Mouse (Mus musculus) intestine, embryonic 15.5 days (tissue): ENCODE measurements around the gene Zfp277. TPM values are rescaled to one million over a fixed set of nuclear protein-coding genes. Genes with fewer than 3 reads are reported as not detected.

Experiments used
- ATAC-seq: fragments of 200-750 bp; cut with Nextera tagmentation; 2 replicates; pipeline ENCODE4 v1.8.0; 2017; ENCODE audit warnings: moderate TSS enrichment, moderate library complexity
- H3K27ac ChIP-seq: fragments of 300-500 bp; sonication (generic); 2 replicates; pipeline ENCODE4 v1.5.1; 2015; ENCODE audit warnings: mild to moderate bottlenecking, inconsistent platforms
- H3K27me3 ChIP-seq: fragments of 300-500 bp; sonication (generic); replicated peaks from 2 replicates; pipeline ENCODE4 v1.6.1; 2015; ENCODE audit warnings: inconsistent platforms
- H3K36me3 ChIP-seq: fragments of 300-500 bp; sonication (generic); 2 replicates; pipeline ENCODE4 v1.6.1; 2015; ENCODE audit warnings: inconsistent platforms
- H3K4me1 ChIP-seq: fragments of 300-500 bp; sonication (generic); replicated peaks from 2 replicates; pipeline ENCODE4 v1.6.1; 2015; ENCODE audit warnings: inconsistent platforms
- H3K4me2 ChIP-seq: fragments of 300-500 bp; sonication (generic); replicated peaks from 2 replicates; pipeline ENCODE4 v1.6.1; 2015; ENCODE audit warnings: mild to moderate bottlenecking, inconsistent platforms
- H3K4me3 ChIP-seq: fragments of 300-500 bp; sonication (generic); replicated peaks from 2 replicates; pipeline ENCODE4 v1.5.1; 2015; ENCODE audit warnings: inconsistent platforms
- H3K9ac ChIP-seq: fragments of 300-500 bp; sonication (generic); 2 replicates; pipeline ENCODE4 v1.6.1; 2015; ENCODE audit warnings: inconsistent platforms
- H3K9me3 ChIP-seq: fragments of 300-500 bp; sonication (generic); 2 replicates; pipeline ENCODE4 v1.6.1; 2016; ENCODE audit warnings: inconsistent platforms
- WGBS: fragments of 180-500 bp; shearing (Covaris S2); methylation state at CpG from one replicate; pipeline ENCODE4 v1.1.7; 2015; 5-methylcytosine and 5-hydroxymethylcytosine counted together
- polyA plus RNA-seq: library from polyadenylated mRNA; unstranded; fragments of >200 nt; fragmentation: Nextera tagmentation; extraction: Ambion mirVana; gene quantifications from 2 replicates; pipeline ENCODE4 v1.2.1, GENCODE M21; 2015

Gene Zfp277
- polyA plus RNA-seq, 1 experiment from 2014 or later: 34.3 TPM

GRCm38 (mm10) chr12:40327012-40327660, 118.6 kb downstream of the Zfp277 start:
- WGBS: 53% methylated on average over 5 of the region's 5 CpGs
- no peak overlapping the region for H3K27ac ChIP-seq
- H3K9me3 ChIP-seq: no peaks in the 10 kb centered on the region

GRCm38 (mm10) chr12:40325582-40325981, 120.1 kb downstream of the Zfp277 start:
- Histone ChIP-seq H3K4me1 (no peaks in the 10 kb centered on the region), H3K9ac (no peak overlapping the region), H3K27me3 (no peaks in the 10 kb centered on the region), H3K4me2 (no peak overlapping the region), H3K4me3 (no peak overlapping the region), H3K36me3 (no peaks in the 10 kb centered on the region), H3K9me3 (no peaks in the 10 kb centered on the region), H3K27ac (no peak overlapping the region)
- 89% methylated on average over 5 of the region's 5 CpGs for WGBS
- no peak for ATAC-seq

More at GRCm38 (mm10) chr12:40327012-40327660, 118.6 kb downstream of the Zfp277 start:
- H3K4me1 ChIP-seq: no peaks in the 10 kb centered on the region
- no peak for ATAC-seq
- H3K4me3 ChIP-seq: no peak overlapping the region
- H3K36me3 ChIP-seq: no peaks in the 10 kb centered on the region
- no peak overlapping the region for H3K9ac ChIP-seq
- no peak overlapping the region for H3K4me2 ChIP-seq
- no peaks in the 10 kb centered on the region for H3K27me3 ChIP-seq

GRCm38 (mm10) chr12:40324819-40325218, 120.9 kb downstream of the Zfp277 start:
- H3K36me3 ChIP-seq: no peaks in the 10 kb centered on the region
- H3K27me3 ChIP-seq: no peaks in the 10 kb centered on the region
- H3K4me1 ChIP-seq: no peaks in the 10 kb centered on the region
- H3K9ac ChIP-seq: no peak overlapping the region
- no peak overlapping the region for H3K4me3 ChIP-seq
- no peak overlapping the region for H3K4me2 ChIP-seq
- H3K9me3 ChIP-seq: no peaks in the 10 kb centered on the region
- H3K27ac ChIP-seq: no peak overlapping the region
- no peak for ATAC-seq
- 86% methylated on average over 5 of the region's 5 CpGs for WGBS

- Histone ChIP-seq H3K27ac (no peak overlapping the region), H3K4me2 (no peak overlapping the region), H3K4me1 (no peaks in the 10 kb centered on the region), H3K9ac (no peak overlapping the region), H3K4me3 (no peak overlapping the region), H3K27me3 (no peaks in the 10 kb centered on the region), H3K9me3 (no peaks in the 10 kb centered on the region), H3K36me3 (no peaks in the 10 kb centered on the region)
- WGBS: 80% methylated on average over 2 of the region's 2 CpGs
- ATAC-seq: no peak
Measured at GRCm38 (mm10) chr12:40315146-40315545, 130.6 kb downstream of the Zfp277 start.

- no peaks in the 10 kb centered on the region for H3K4me1 ChIP-seq
- 53% methylated on average over 6 of the region's 6 CpGs for WGBS
- no peak overlapping the region for H3K9ac ChIP-seq
- no peaks in the 10 kb centered on the region for H3K36me3 ChIP-seq
- ATAC-seq: no peak
- no peak overlapping the region for H3K27ac ChIP-seq
- H3K27me3 ChIP-seq: no peaks in the 10 kb centered on the region
- no peak overlapping the region for H3K4me2 ChIP-seq
- H3K4me3 ChIP-seq: no peak overlapping the region
- H3K9me3 ChIP-seq: no peaks in the 10 kb centered on the region
Measured at GRCm38 (mm10) chr12:40303960-40304359, 141.7 kb downstream of the Zfp277 start.

- H3K9me3 ChIP-seq: no peaks in the 10 kb centered on the region
- H3K4me3 ChIP-seq: no peak overlapping the region
- H3K9ac ChIP-seq: no peak overlapping the region
- no peak overlapping the region for H3K4me2 ChIP-seq
- no peaks in the 10 kb centered on the region for H3K36me3 ChIP-seq
- H3K27me3 ChIP-seq: no peaks in the 10 kb centered on the region
- WGBS: 90% methylated on average over 3 of the region's 3 CpGs
- ATAC-seq: no peak
- H3K4me1 ChIP-seq: no peaks in the 10 kb centered on the region
- H3K27ac ChIP-seq: no peak overlapping the region
Measured at GRCm38 (mm10) chr12:40298636-40299035, 147.1 kb downstream of the Zfp277 start.

- Histone ChIP-seq H3K36me3 (no peaks in the 10 kb centered on the region), H3K9me3 (no peaks in the 10 kb centered on the region), H3K9ac (no peak overlapping the region), H3K4me2 (no peak overlapping the region), H3K4me1 (no peaks in the 10 kb centered on the region), H3K27ac (no peak overlapping the region), H3K4me3 (no peak overlapping the region), H3K27me3 (no peaks in the 10 kb centered on the region)
- ATAC-seq: no peak
- 72% methylated on average over 4 of the region's 4 CpGs for WGBS
Measured at GRCm38 (mm10) chr12:40286539-40286938, 159.2 kb downstream of the Zfp277 start.

- Histone ChIP-seq H3K9ac (no peak overlapping the region), H3K4me3 (no peak overlapping the region), H3K4me1 (no peaks in the 10 kb centered on the region), H3K36me3 (no peaks in the 10 kb centered on the region), H3K27me3 (no peaks in the 10 kb centered on the region), H3K4me2 (no peak overlapping the region), H3K27ac (no peak overlapping the region), H3K9me3 (no peaks in the 10 kb centered on the region)
- 85% methylated on average over 4 of the region's 4 CpGs for WGBS
- ATAC-seq: no peak
Measured at GRCm38 (mm10) chr12:40280596-40281325, 164.9 kb downstream of the Zfp277 start.

- H3K4me1 ChIP-seq: no peaks in the 10 kb centered on the region
- H3K27ac ChIP-seq: no peak overlapping the region
- ATAC-seq: no peak
- H3K36me3 ChIP-seq: no peaks in the 10 kb centered on the region
- no peak overlapping the region for H3K4me2 ChIP-seq
- H3K4me3 ChIP-seq: no peak overlapping the region
- WGBS: 87% methylated on average over 3 of the region's 3 CpGs
- no peak overlapping the region for H3K9ac ChIP-seq
- H3K27me3 ChIP-seq: no peaks in the 10 kb centered on the region
- H3K9me3 ChIP-seq: no peaks in the 10 kb centered on the region
Measured at GRCm38 (mm10) chr12:40277581-40277980, 168.1 kb downstream of the Zfp277 start.

- no peak for ATAC-seq
- Histone ChIP-seq H3K4me2 (no peak overlapping the region), H3K36me3 (no peaks in the 10 kb centered on the region), H3K27ac (no peak overlapping the region), H3K27me3 (no peaks in the 10 kb centered on the region), H3K4me3 (no peak overlapping the region), H3K9me3 (no peaks in the 10 kb centered on the region), H3K9ac (no peak overlapping the region), H3K4me1 (no peaks in the 10 kb centered on the region)
Measured at GRCm38 (mm10) chr12:40274931-40275330, 170.8 kb downstream of the Zfp277 start.

GRCm38 (mm10) chr12:40273339-40273738, 172.4 kb downstream of the Zfp277 start:
- no peaks in the 10 kb centered on the region for H3K9me3 ChIP-seq
- no peak for ATAC-seq
- no peaks in the 10 kb centered on the region for H3K27me3 ChIP-seq
- H3K4me3 ChIP-seq: no peak overlapping the region
- WGBS: 88% methylated on average over 4 of the region's 4 CpGs
- no peak overlapping the region for H3K4me2 ChIP-seq
- H3K9ac ChIP-seq: no peak overlapping the region
- no peaks in the 10 kb centered on the region for H3K36me3 ChIP-seq
- no peaks in the 10 kb centered on the region for H3K4me1 ChIP-seq
- no peak overlapping the region for H3K27ac ChIP-seq

GRCm38 (mm10) chr12:40272710-40273109, 173.0 kb downstream of the Zfp277 start:
- ATAC-seq: no peak
- H3K4me2 ChIP-seq: no peak overlapping the region
- no peak overlapping the region for H3K27ac ChIP-seq
- 76% methylated on average over 4 of the region's 4 CpGs for WGBS
- no peak overlapping the region for H3K9ac ChIP-seq
- no peaks in the 10 kb centered on the region for H3K4me1 ChIP-seq
- no peak overlapping the region for H3K4me3 ChIP-seq
- no peaks in the 10 kb centered on the region for H3K9me3 ChIP-seq
- H3K27me3 ChIP-seq: no peaks in the 10 kb centered on the region
- no peaks in the 10 kb centered on the region for H3K36me3 ChIP-seq

GRCm38 (mm10) chr12:40268313-40268712, 177.4 kb downstream of the Zfp277 start:
- no peak overlapping the region for H3K9ac ChIP-seq
- no peaks in the 10 kb centered on the region for H3K27me3 ChIP-seq
- WGBS: 78% methylated on average over 2 of the region's 2 CpGs
- H3K36me3 ChIP-seq: no peaks in the 10 kb centered on the region
- H3K27ac ChIP-seq: no peak overlapping the region
- no peak for ATAC-seq
- H3K9me3 ChIP-seq: no peaks in the 10 kb centered on the region
- no peak overlapping the region for H3K4me2 ChIP-seq
- H3K4me3 ChIP-seq: no peak overlapping the region
- H3K4me1 ChIP-seq: no peaks in the 10 kb centered on the region
